Mouse (Mus musculus) liver, embryonic 11.5 days (tissue): ENCODE data around the gene Galnt17. TPM values are rescaled to one million over a fixed set of nuclear protein-coding genes. Genes with fewer than 3 reads are reported as not detected.

Experiments used
- ATAC-seq: fragments of 200-750 bp; cut with Nextera tagmentation; replicated peaks from 2 replicates; pipeline ENCODE4 v1.8.0; 2017; ENCODE audit warnings: moderate number of reproducible peaks, mild to moderate bottlenecking, moderate TSS enrichment, moderate library complexity; ENCODE audit not compliant: low FRiP score
- DNase-seq: peaks from one replicate; pipeline ENCODE4 v3.0.0-alpha.2; 2017; ENCODE audit warnings: low spot score
- H3K27ac ChIP-seq: fragments of 300-500 bp; sonication (generic); 2 replicates; pipeline ENCODE4 v1.5.1; 2014; ENCODE audit warnings: mild to moderate bottlenecking, low read depth, low read length, control low read depth
- H3K27me3 ChIP-seq: fragments of 300-500 bp; sonication (generic); replicated peaks from 2 replicates; pipeline ENCODE4 v1.6.1; 2014; ENCODE audit warnings: low read length, mixed read lengths; ENCODE audit not compliant: control insufficient read depth, insufficient read depth
- H3K36me3 ChIP-seq: fragments of 300-500 bp; sonication (generic); 2 replicates; pipeline ENCODE4 v1.6.1; 2014; ENCODE audit warnings: mild to moderate bottlenecking, low read length, moderate library complexity, mixed read lengths; ENCODE audit not compliant: control insufficient read depth, insufficient read depth
- H3K4me1 ChIP-seq: fragments of 300-500 bp; sonication (generic); replicated peaks from 2 replicates; pipeline ENCODE4 v1.6.1; 2014; ENCODE audit warnings: low read length, mixed read lengths; ENCODE audit not compliant: control insufficient read depth, insufficient read depth
- H3K4me2 ChIP-seq: fragments of 300-500 bp; sonication (generic); 2 replicates; pipeline ENCODE4 v1.6.1; 2014; ENCODE audit warnings: mild to moderate bottlenecking, control low read depth, moderate library complexity
- H3K4me3 ChIP-seq: fragments of 300-500 bp; sonication (generic); 2 replicates; pipeline ENCODE4 v1.5.1; 2014; ENCODE audit warnings: low read depth, low read length, control low read depth
- H3K9ac ChIP-seq: fragments of 300-500 bp; sonication (generic); 2 replicates; pipeline ENCODE4 v1.6.1; 2014; ENCODE audit warnings: low read depth, low read length, control low read depth
- H3K9me3 ChIP-seq: fragments of 300-500 bp; sonication (generic); 2 replicates; pipeline ENCODE4 v1.6.1; 2016; ENCODE audit warnings: low read length, inconsistent platforms, mixed read lengths; ENCODE audit not compliant: control insufficient read depth
- WGBS: fragments of 180-500 bp; shearing (Covaris S2); extraction: QIAGEN DNeasy Blood & Tissue Kit; methylation state at CpG from one replicate; pipeline ENCODE4 v1.1.7; 2014; 5-methylcytosine and 5-hydroxymethylcytosine counted together
- polyA plus RNA-seq: library from polyadenylated mRNA; unstranded; fragments of >200 nt; fragmentation: Nextera tagmentation; extraction: Ambion mirVana; gene quantifications from 2 replicates; pipeline ENCODE4 v1.2.1, GENCODE M21; 2014

The Galnt17 gene
- polyA plus RNA-seq, 1 experiment from 2014 or later = 0.34 TPM

GRCm38 (mm10) chr5:131094771-131095170 is 213.5 kb downstream of the Galnt17 start:
- Histone ChIP-seq H3K36me3 (no peaks in the 10 kb centered on the region), H3K9ac (no peak overlapping the region), H3K27ac (no peak overlapping the region), H3K9me3 (no peaks in the 10 kb centered on the region), H3K27me3 (no peaks in the 10 kb centered on the region), H3K4me1 (no peaks in the 10 kb centered on the region), H3K4me2 (no peak overlapping the region), H3K4me3 (no peak overlapping the region)
- WGBS = 60% methylated on average over 1 of the region's 1 CpGs
- DNase-seq = no peak
- ATAC-seq = no peak

- DNase-seq = no peak
- WGBS = 77% methylated on average over 6 of the region's 6 CpGs
- Histone ChIP-seq H3K9me3 (no peaks in the 10 kb centered on the region), H3K4me2 (no peak overlapping the region), H3K27ac (no peak overlapping the region), H3K9ac (no peak overlapping the region), H3K36me3 (no peaks in the 10 kb centered on the region), H3K4me3 (no peak overlapping the region), H3K4me1 (no peaks in the 10 kb centered on the region), H3K27me3 (no peaks in the 10 kb centered on the region)
- no peak for ATAC-seq
These were observed 214.2 kb downstream of the Galnt17 start for GRCm38 (mm10) chr5:131094138-131094537.

GRCm38 (mm10) chr5:131089876-131090275 is 218.4 kb downstream of the Galnt17 start:
- ATAC-seq = no peak
- H3K9me3 ChIP-seq = no peaks in the 10 kb centered on the region
- 71% methylated on average over 8 of the region's 8 CpGs for WGBS
- no peaks in the 10 kb centered on the region for H3K27me3 ChIP-seq
- H3K9ac ChIP-seq = no peak overlapping the region
- no peaks in the 10 kb centered on the region for H3K4me1 ChIP-seq
- DNase-seq = no peak
- H3K36me3 ChIP-seq = no peaks in the 10 kb centered on the region
- no peak overlapping the region for H3K4me3 ChIP-seq
- no peak overlapping the region for H3K4me2 ChIP-seq
- H3K27ac ChIP-seq = no peak overlapping the region

- 66% methylated on average over 11 of the region's 11 CpGs for WGBS
- no peak overlapping the region for H3K4me3 ChIP-seq
- no peaks in the 10 kb centered on the region for H3K4me1 ChIP-seq
- H3K27ac ChIP-seq = no peak overlapping the region
- H3K9ac ChIP-seq = no peak overlapping the region
- H3K4me2 ChIP-seq = no peak overlapping the region
- ATAC-seq (no peak), DNase-seq (no peak)
- no peaks in the 10 kb centered on the region for H3K9me3 ChIP-seq
- H3K27me3 ChIP-seq = no peaks in the 10 kb centered on the region
- H3K36me3 ChIP-seq = no peaks in the 10 kb centered on the region
These were observed 219.4 kb downstream of the Galnt17 start for GRCm38 (mm10) chr5:131088866-131089265.

GRCm38 (mm10) chr5:131083072-131083657 is 225.1 kb downstream of the Galnt17 start:
- no peaks in the 10 kb centered on the region for H3K4me1 ChIP-seq
- no peak overlapping the region for H3K27ac ChIP-seq
- WGBS = 60% methylated on average over 14 of the region's 14 CpGs
- no peak for ATAC-seq
- no peak overlapping the region for H3K4me2 ChIP-seq
- H3K36me3 ChIP-seq = no peaks in the 10 kb centered on the region
- H3K4me3 ChIP-seq = no peak overlapping the region
- H3K9ac ChIP-seq = no peak overlapping the region
- H3K9me3 ChIP-seq = no peaks in the 10 kb centered on the region
- no peaks in the 10 kb centered on the region for H3K27me3 ChIP-seq
- no peak for DNase-seq

GRCm38 (mm10) chr5:131077682-131078081 is 230.6 kb downstream of the Galnt17 start:
- no peak for ATAC-seq
- no peak overlapping the region for H3K4me3 ChIP-seq

GRCm38 (mm10) chr5:131075795-131076194 is 232.5 kb downstream of the Galnt17 start:
- Histone ChIP-seq H3K36me3 (no peaks in the 10 kb centered on the region), H3K4me1 (no peaks in the 10 kb centered on the region), H3K4me3 (no peak overlapping the region), H3K27me3 (no peaks in the 10 kb centered on the region), H3K9ac (no peak overlapping the region), H3K9me3 (peaks cover 2% of the 10 kb centered on the region; the same call in 1 of the 2 replicates), H3K27ac (no peak overlapping the region), H3K4me2 (no peak overlapping the region)
- 83% methylated on average over 7 of the region's 7 CpGs for WGBS
- no peak for DNase-seq
- ATAC-seq = no peak

More at GRCm38 (mm10) chr5:131077682-131078081, 230.6 kb downstream of the Galnt17 start:
- Histone ChIP-seq H3K9me3 (peaks cover 2% of the 10 kb centered on the region; the same call in 1 of the 2 replicates), H3K9ac (no peak overlapping the region), H3K27ac (no peak overlapping the region), H3K4me1 (no peaks in the 10 kb centered on the region), H3K4me2 (no peak overlapping the region), H3K36me3 (no peaks in the 10 kb centered on the region), H3K27me3 (no peaks in the 10 kb centered on the region)
- 13% methylated on average over 1 of the region's 1 CpGs for WGBS
- DNase-seq = no peak

GRCm38 (mm10) chr5:131074295-131074694 is 234.0 kb downstream of the Galnt17 start:
- Histone ChIP-seq H3K9me3 (peaks cover 2% of the 10 kb centered on the region; the same call in 1 of the 2 replicates), H3K4me1 (no peaks in the 10 kb centered on the region), H3K27me3 (no peaks in the 10 kb centered on the region), H3K4me2 (no peak overlapping the region), H3K4me3 (no peak overlapping the region), H3K36me3 (no peaks in the 10 kb centered on the region), H3K9ac (no peak overlapping the region), H3K27ac (no peak overlapping the region)
- WGBS = 72% methylated on average over 4 of the region's 4 CpGs
- DNase-seq = no peak
- ATAC-seq = no peak

- Histone ChIP-seq H3K36me3 (no peaks in the 10 kb centered on the region), H3K4me2 (no peak overlapping the region), H3K9ac (no peak overlapping the region), H3K9me3 (0 out of 2 replicates have a peak, but pooled peaks cover 2% of the 10 kb centered on the region), H3K27me3 (no peaks in the 10 kb centered on the region), H3K27ac (no peak overlapping the region), H3K4me3 (no peak overlapping the region), H3K4me1 (no peaks in the 10 kb centered on the region)
- WGBS = 77% methylated on average over 6 of the region's 6 CpGs
- DNase-seq = no peak
- ATAC-seq = no peak
These were observed 243.1 kb downstream of the Galnt17 start for GRCm38 (mm10) chr5:131065174-131065573.
